Mouse (Mus musculus) layer of hippocampus, adult 8-10 months (tissue): ENCODE data around the gene Xlr5c. TPM values are rescaled to one million over a fixed set of nuclear protein-coding genes. Genes with fewer than 3 reads are reported as not detected.
"Not testable (repeated sequence)": the region's sequence is repeated elsewhere in the genome, so short reads cannot be mapped to it uniquely, and the experiment has no call there.

Experiments used
- DNase-seq, 2 experiments: peaks; one replicate each; pipeline ENCODE4 v3.0.0; 2022; ENCODE audit warnings: low spot score in 2 of 2
- total RNA-seq, 4 experiments: library from RNA; stranded (reverse); gene quantifications; 2 replicates each; pipeline ENCODE4 v1.2.4; 2022

Xlr5c gene
- total RNA-seq: not detected

- DNase-seq: not testable (repeated sequence)
Measured at GRCm38 (mm10) chrX:73292876-73293275, at the start of gene Xlr5c, which contains the start of gene Xlr5a. Gene Xlr5c, minus strand, starts transcription at chrX:73292976. Gene Xlr5a, minus strand, starts transcription at chrX:73292976.

GRCm38 (mm10) chrX:73342483-73342895 lies 49.7 kb upstream of the Xlr5c start, which contains the start of gene Zfp275:
Gene Zfp275, plus strand, starts transcription at chrX:73342621.
- DNase-seq: peak; percentile 22 to 56

GRCm38 (mm10) chrX:73342068-73342467 lies 49.3 kb upstream of the Xlr5c start:
- DNase-seq: no peak

- no peak for DNase-seq
Measured at GRCm38 (mm10) chrX:73341473-73341872, 48.7 kb upstream of the Xlr5c start.

DNA sequence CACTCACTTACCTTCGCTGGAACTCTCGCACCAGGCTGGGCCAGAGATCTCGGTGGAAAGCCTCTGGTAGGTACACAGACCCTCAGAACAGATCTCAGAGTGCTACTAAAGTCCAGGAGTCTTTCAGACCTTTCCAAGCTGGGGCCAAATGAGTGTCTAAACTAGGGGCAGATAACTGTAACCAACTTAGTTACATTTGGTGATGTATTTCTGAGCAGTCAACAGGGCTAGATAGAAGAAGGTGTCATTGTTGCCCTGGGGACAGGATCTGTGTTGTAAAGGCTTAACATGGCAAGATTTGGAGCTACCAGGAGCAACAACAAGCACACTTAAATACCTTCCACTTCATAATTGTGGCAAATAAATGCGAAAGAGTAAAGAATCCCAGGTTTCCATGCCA lies 44.0 kb upstream of the Xlr5c start, which contains the start of gene Gm45015:
Gene Gm45015, minus strand, starts transcription at position 101 of the 400 bp plus-strand sequence.
- DNase-seq: no peak

- no peak for DNase-seq
Measured at GRCm38 (mm10) chrX:73333548-73333947, 40.8 kb upstream of the Xlr5c start.

DNA sequence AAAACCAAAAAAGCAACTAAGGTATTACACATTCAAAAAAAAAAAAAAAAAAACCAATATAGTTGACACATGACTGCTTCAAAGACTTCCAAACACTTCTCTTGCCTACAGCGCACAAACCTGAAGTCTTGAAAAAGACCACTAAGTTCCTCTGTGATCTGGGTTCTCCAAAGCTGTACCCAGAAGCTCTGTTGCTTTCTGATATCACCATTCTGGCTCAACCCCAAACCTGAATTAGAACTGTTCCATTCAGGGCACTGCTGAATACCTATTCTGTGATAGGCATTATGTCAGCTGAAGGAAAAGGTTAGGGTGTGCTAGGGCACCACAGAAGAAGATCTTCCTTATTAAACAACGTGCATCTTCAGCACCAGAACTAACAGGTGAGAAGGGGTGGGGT lies 34.4 kb upstream of the Xlr5c start:
- no peak for DNase-seq

GRCm38 (mm10) chrX:73321029-73321428 lies 28.3 kb upstream of the Xlr5c start:
- DNase-seq: no peak

- DNase-seq: peak in 1 of 2 experiments; percentile 18
Measured at GRCm38 (mm10) chrX:73312522-73312921, 19.7 kb upstream of the Xlr5c start.

- DNase-seq: not testable (repeated sequence)
Measured at GRCm38 (mm10) chrX:73295745-73296144, 3.0 kb upstream of the Xlr5c start.

- not testable (repeated sequence) for DNase-seq
Measured at GRCm38 (mm10) chrX:73265270-73265669, 27.5 kb downstream of the Xlr5c start, which contains the start of gene Xlr3c. Gene Xlr3c, minus strand, starts transcription at chrX:73265390.

GRCm38 (mm10) chrX:73262428-73262827 lies 30.3 kb downstream of the Xlr5c start:
- DNase-seq: not testable (repeated sequence)

DNA sequence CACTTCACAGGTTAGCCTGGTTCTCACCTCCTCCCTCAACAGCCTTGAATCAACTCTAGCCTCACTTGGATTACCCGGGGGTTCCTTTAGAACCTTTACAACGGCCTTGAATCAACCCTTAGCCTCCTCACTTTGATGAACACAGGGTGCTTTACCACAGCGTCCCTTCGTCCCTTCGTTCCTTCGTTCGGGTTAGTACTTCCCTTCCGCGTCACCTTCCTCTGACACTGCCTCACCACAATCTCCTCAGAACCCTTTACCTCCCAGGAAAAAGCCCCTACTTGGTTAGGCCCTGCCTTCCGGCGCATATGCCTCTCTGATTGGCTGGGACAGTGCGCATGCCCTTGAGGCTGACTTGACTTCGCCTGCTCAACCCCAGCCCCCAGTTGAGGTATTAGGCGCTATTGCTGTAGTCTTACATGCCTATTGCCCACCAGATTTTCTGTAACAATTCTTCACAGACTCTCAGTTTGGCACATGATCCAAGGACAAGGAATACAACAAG lies 49.9 kb downstream of the Xlr5c start, which contains the start of gene Xlr4c:
Gene Xlr4c, minus strand, starts transcription at position 310 of the 505 bp plus-strand sequence.
- not testable (repeated sequence) for DNase-seq

Other genes with a start within 250 kb of the Xlr5c start
- 10 to 100 TPM; 18.6 to 27.3 (median 22.1) TPM for gene Pnma3, start 228.2 kb downstream of the Xlr5c start, total RNA-seq
- gene Xlr4a, start 210.5 kb downstream of the Xlr5c start, total RNA-seq: 1 to 10 TPM in 2 of 4 experiments, under 1 TPM in 1, not detected in 1; 0.74 to 3.9 (median 1.5) TPM
- gene Xlr3a, start 195.9 kb downstream of the Xlr5c start, total RNA-seq: 1 to 10 TPM in 2 of 4 experiments, under 1 TPM in 2; 0.45 to 7.2 (median 1.5) TPM
- 1 to 10 TPM; 1.3 to 2.5 (median 1.7) TPM for gene Gm14685, start 175.9 kb downstream of the Xlr5c start, total RNA-seq
- not detected for gene Xlr5b, start 144.2 kb downstream of the Xlr5c start, total RNA-seq
- 1 to 10 TPM; 1.4 to 2.6 (median 1.8) TPM for gene DXBay18, start 143.5 kb downstream of the Xlr5c start, total RNA-seq
- gene Spin2d, start 116.0 kb downstream of the Xlr5c start, total RNA-seq: not detected
- gene Xlr3b, start 100.8 kb downstream of the Xlr5c start, total RNA-seq: 10 to 100 TPM in 2 of 4 experiments, 1 to 10 TPM in 1, under 1 TPM in 1; 0.30 to 13.5 (median 6.2) TPM
- 1 to 10 TPM in 2 of 4 experiments, under 1 TPM in 1, not detected in 1; 0.41 to 2.6 (median 1.9) TPM for gene Xlr4b, start 78.6 kb downstream of the Xlr5c start, total RNA-seq
- 10 to 100 TPM; 12.3 to 14.4 (median 12.6) TPM for gene F8a, start 64.7 kb downstream of the Xlr5c start, total RNA-seq
- gene Xlr4c, start 49.8 kb downstream of the Xlr5c start, total RNA-seq: not detected
- under 1 TPM in 1 of 4 experiments, not detected in 3; 0.30 TPM for gene Xlr3c, start 27.6 kb downstream of the Xlr5c start, total RNA-seq
- gene Xlr5a, start within 50 bp of the Xlr5c start, total RNA-seq: not detected
- gene Gm45015, start 43.9 kb upstream of the Xlr5c start, total RNA-seq: not detected
- 10 to 100 TPM; 11.6 to 13.9 (median 12.9) TPM for gene Zfp275, start 49.6 kb upstream of the Xlr5c start, total RNA-seq
- not detected for gene Gm18336, start 105.8 kb upstream of the Xlr5c start, total RNA-seq
- 1 to 10 TPM; 1.5 to 4.3 (median 2.1) TPM for gene Zfp92, start 118.1 kb upstream of the Xlr5c start, total RNA-seq
- not detected for gene Trex2, start 142.4 kb upstream of the Xlr5c start, total RNA-seq
- 10 to 100 TPM in 3 of 4 experiments, 1 to 10 TPM in 1; 8.5 to 12.8 (median 11.0) TPM for gene Haus7, start 166.1 kb upstream of the Xlr5c start, total RNA-seq
- gene Bgn, start 190.6 kb upstream of the Xlr5c start, total RNA-seq: 10 to 100 TPM; 15.7 to 23.0 (median 21.3) TPM
- 100 to 1,000 TPM; 136 to 147 (median 141) TPM for gene Atp2b3, start 210.1 kb upstream of the Xlr5c start, total RNA-seq